Mouse (Mus musculus): ENCODE data around the gene Gpd1.
A peak's percentile ranks its signal among the peaks of the same experiment; 100 is the strongest.
"Not testable (repeated sequence)": the region's sequence is repeated elsewhere in the genome, so short reads cannot be mapped to it uniquely, and the experiment has no call there.

The Gpd1 gene

GRCm38 (mm10) chr15:99723120-99723514 is 5.8 kb downstream of the Gpd1 start:
- no peak for DNase-seq

DNA sequence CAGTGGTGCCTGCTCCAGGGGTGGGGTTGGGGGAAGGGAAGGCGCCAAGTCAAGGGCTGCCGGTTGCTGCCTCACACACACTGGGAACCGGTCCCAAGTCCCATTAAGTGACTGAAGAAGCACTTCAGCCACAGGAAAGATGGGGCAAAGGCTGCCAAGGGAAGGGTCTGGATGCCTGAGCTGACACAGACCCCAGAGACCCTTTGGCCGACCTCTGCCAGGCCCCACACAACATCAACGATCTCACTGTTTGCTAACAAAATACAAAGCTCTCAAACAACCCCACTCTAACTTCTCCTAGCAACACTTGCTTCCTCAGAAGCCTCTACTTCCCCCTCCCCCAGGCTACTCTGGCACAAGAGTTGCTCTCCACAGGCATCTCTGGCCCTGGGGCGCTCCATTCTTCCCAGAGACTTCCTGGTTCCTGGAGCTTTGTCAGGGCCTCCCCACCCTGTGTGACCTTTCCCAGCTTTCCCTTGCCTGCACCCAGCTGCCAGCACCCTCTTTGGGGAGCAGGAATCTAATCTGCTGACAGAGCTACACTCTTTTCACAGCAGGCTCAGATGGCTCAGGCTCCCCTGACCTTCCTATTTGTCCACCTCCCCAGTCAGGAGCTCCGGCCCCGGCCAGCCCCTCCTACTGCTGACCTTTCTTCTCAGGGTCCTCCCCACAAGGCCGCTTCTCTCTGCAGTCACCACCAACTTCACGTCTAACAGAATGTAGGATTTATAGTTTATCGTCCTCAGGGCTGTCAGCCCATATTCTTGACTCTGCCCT is 6.4 kb downstream of the Gpd1 start:
- DNase-seq, result no peak

GRCm38 (mm10) chr15:99724292-99725021 is 7.1 kb downstream of the Gpd1 start:
- DNase-seq, result peak; percentile 36 to 39

DNA sequence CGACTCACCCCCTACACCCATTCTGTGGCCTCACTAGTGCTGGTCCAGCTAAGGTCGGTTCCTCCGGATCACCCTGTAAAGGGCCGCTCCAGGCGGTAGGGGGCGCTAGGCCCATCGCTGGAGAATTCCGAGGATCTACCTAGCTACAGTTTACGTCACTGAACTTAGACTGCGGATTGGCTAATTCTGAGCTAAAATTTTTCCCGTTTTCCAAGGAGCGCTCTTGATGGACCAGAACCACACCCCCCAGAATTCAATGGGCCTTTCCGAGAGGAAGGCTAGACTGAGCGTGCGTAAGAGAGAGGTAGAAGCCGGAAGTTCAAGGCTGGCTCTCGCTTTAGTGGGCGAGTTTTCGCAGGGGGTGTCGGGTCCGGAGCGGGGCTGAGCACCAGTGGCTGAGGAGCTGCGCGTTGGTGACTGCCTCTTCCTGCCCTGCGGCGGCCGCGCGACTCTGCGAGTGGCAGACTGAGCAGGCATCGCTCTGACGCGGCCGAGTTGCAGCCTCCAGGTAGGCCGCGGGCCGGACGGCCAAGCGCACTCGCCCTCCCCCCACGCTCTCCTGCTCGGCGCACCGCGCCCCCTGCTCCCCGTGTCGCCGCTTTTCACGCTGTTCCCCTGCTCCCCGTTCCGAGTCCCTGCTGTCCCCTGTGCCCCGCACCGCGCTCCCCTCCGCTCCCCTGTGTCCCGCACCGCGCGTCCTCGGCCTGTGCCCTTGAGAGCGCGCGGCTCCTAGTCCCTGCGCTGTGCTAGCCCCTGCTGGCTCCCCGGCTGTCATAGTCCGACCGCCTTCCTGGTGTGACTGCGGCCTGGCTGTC is 8.2 kb downstream of the Gpd1 start, which contains the start of gene Cox14:
Gene Cox14 (plus strand): TSS at position 278 of the 815 bp plus-strand sequence.
- peak; percentile 96 for DNase-seq

GRCm38 (mm10) chr15:99726549-99726948 is 9.2 kb downstream of the Gpd1 start:
- no peak for DNase-seq

DNA sequence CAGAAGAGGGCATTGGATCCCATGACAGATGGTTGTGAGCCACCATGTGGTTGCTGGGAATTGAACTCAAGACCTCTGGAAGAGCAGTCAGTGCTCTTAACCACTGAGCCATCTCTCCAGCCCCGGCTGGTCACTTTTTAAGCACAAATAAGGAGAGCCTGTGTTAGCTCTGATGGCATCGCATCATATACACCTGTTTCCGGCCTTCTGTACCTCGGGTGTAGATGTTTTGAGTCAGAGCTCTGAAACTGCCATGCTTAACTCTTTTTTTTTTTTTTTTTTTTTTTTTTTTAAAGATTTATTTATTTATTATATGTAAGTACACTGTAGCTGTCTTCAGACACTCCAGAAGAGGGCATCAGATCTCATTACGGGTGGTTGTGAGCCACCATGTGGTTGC is 9.7 kb downstream of the Gpd1 start:
- not testable (repeated sequence) for DNase-seq

DNA sequence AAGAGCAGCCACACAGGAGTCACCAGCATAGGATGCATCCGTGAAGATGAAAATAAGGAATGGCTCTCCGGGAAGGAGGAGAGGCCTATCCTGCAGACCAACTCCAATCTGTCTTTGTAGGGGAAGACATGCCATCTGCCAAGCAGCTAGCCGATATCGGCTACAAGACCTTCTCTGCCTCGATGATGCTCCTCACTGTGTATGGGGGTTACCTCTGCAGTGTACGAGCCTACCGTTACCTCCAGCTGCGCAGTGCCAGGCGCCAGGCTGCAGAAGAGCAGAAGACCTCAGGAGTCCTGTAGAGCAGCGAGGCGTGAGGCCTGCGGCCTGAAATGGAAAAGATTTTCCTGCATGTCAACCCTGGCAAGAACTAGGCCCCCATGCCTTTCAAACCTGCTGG is 10.2 kb downstream of the Gpd1 start:
- DNase-seq, result no peak

GRCm38 (mm10) chr15:99728211-99728610 is 10.9 kb downstream of the Gpd1 start:
- no peak for DNase-seq

DNA sequence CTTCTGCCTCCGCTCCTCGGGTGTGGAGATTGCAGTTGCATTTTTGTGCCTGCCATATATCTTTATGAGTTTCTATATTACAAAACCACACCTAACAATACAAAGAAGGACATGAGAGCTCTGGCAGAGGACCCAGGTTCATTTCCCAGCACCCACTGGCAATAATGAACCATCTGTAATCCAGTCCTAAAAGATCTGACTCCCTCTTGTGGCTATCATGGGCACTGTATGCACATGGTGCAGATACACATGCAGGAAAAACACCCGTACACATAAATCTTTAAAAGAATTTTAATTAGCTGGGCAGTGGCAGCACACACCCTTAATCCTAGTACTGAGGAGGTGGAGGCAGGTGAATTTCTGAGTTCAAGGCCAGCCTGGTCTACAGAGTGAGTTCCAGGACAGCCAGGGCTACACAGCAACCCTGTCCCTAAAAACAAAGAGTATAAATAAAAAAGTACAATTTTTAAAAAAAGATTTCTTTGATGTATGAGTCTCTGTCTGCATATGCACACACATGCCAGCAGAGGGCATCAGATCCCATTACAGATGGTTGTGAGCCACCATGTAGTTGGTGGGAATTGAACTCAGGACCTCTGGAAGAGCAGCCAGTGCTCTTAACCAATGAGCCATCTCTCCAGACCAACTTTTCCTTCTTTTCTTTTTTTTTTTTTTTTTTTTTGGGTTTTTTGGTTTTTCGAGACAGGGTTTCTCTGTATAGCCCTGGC is 11.9 kb downstream of the Gpd1 start:
- DNase-seq, result peak; percentile 31 to 37

- DNase-seq, result no peak
Observed at GRCm38 (mm10) chr15:99731167-99731566, 13.9 kb downstream of the Gpd1 start.

- DNase-seq, result no peak
Observed at GRCm38 (mm10) chr15:99731678-99732077, 14.4 kb downstream of the Gpd1 start.

GRCm38 (mm10) chr15:99733186-99733585 is 15.9 kb downstream of the Gpd1 start:
- DNase-seq, result no peak

DNA sequence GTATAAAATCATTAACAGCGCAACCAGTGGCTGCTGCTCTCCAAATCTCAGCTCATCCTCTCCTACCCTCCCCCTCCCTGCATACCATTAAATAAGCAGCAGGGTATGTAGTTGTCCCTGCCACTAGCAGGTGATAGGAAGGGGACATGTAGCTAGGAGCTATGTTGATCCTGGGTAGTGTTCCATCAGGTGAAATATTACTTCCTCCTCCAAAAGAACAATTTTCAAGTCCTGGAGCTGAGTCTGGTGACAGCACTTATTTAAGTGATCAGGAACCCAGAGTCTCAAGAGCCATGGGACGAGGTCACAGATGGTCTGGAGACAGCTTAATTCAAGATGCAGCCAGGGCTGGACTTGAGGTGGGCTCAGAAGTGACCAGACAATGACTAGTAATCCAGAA is 18.3 kb downstream of the Gpd1 start:
- peak; percentile 100 for DNase-seq

DNA sequence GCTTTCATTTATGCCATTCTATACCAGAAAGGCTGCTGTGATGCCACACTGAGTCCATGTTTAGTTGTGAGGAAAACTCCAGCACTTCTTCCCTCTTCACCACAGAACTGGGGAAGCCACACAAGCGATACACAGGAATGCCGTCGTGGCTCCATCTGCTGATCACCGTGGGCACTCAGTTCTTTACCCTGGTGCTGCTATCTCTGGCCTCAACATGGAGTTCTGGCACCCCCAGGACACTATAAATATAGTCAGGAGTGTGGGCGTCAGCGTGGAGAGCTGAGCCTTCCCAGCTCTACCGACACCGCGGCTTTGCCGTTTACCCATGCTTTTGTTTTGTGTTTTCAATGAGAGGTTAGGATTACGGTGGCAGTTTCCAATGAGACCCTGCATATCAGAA is 19.4 kb downstream of the Gpd1 start:
- no peak for DNase-seq

DNA sequence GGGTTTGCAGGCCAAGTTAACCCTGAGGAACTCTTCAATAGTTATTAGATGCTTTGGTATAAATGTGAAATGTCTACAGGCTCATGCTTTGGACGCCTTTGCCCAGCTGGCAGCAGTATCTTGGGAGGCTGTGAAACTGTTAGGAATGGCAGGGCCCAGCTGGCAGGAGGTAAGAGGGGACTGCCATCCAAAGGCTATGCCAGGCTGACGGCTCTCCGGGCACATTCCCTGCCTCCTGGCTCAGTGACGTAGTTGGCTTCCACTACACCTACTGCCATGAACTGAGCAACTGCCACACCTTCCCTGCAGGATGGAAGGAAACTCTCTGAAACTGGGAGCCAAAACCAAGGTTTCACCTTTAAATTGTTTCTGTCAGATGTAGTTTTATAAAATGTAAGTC is 22.9 kb downstream of the Gpd1 start:
- DNase-seq, result no peak

DNA sequence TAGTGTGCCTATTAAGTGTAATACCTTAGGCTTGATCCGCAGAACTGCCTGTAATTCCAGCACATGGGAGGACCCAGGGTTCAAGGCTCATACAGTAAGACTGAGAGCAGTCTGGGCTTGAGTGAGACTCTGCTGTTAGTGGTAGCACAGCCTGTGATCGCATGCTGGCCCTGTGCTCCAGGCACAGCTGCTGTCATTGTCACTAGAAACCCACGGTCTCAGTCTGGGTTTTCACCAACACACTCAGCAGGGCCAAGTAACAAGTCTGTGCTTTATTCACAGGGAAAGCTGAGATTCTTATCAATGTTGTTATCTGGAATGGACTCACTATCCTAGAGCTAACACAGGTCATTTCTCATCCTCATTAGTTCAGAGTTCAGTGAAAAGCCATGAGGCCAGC is 36.9 kb downstream of the Gpd1 start:
- no peak for DNase-seq

DNA sequence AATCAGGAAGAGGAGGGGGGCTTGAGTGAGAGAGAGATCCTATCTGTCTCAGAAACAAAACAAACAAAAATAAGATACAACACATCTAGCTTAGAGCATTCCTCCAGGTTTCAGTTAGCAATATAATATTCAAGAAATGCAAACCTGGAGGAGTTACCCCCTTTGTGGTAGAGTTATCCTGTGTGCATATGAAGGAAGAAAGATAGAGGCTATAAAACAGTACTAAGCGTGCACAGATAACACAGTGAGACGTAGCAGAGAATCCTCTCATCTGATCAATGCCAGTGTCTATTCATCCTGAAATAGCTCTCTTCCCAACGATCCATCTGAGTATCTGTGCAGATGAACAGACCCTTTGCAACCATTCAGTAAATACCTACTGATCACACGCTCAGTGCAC is 50.2 kb downstream of the Gpd1 start:
- DNase-seq, result no peak

GRCm38 (mm10) chr15:99768761-99769160 is 51.4 kb downstream of the Gpd1 start:
- no peak for DNase-seq

DNA sequence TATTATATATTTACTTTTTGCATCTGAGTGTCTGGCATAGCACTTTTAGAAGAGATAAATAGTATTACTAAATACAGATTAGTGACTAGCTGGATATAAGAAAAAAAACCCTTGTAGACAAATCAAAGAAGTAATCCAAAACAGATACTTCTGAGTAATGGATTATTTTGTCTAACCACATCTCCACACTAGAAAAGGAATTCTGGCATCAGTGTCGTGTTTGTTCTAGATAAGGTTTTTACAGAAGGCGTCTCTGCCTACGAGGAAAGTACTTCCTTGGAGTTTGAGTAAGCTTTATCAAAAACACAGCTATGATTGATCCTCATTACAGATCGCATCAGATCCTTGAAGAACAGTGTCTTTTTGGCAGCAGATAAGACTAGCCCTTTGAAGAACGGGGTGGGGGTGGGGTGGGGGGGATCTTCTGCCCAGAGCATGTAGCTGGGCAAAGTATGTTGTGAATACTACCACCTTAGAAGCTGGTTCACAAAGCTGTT is 53.7 kb downstream of the Gpd1 start:
- no peak for DNase-seq

- no peak for DNase-seq
Observed at GRCm38 (mm10) chr15:99771601-99772276, 54.4 kb downstream of the Gpd1 start.

DNA sequence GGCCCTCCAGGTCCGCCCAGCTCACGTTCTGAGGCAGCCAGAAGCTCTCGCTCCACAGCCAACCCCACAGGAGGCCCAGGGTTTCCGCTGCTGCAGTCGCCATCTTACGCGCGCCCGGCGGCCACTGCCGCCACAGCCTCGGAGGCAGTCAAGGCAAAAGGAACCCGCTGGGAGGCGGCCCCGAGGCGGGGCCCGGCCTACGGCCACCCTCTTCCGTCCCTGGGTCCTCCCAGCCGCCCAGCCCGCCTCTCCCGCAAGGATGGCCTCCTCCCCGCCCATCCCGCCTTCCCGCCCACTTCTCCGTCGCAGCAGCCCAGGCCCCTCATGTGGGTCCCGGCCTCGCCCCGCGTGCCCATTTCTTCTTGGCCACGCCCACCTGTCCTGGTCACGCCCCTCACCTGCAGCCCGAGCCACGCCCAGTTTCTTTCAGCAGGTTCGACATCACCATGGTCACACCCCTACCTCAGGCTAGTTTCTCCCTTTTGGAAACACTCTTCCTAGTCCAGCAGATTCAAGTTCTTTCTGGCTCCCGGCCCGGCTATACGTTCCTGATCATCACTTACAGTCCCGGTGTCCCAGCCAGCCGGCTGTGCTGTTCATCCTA is 55.1 kb downstream of the Gpd1 start:
- peak; percentile 92 for DNase-seq

- DNase-seq, result not testable (repeated sequence)
Observed at GRCm38 (mm10) chr15:99772881-99772924, 55.4 kb downstream of the Gpd1 start, which contains the start of gene Cers5. TSS of gene Cers5 (minus strand) at chr15:99772885.
